Mouse (Mus musculus): ENCODE measurements around the gene Mcam.

- no peak for TF ChIP-seq POLR2A (IDR thresholded peaks at IDR 0.05; ENCODE audit: low read depth, low read length)
- TF ChIP-seq CTCF (IDR thresholded peaks at IDR 0.05; ENCODE audit: borderline replicate concordance, insufficient read depth, low read length), result no peak
Measured at GRCm38 (mm10) chr9:44191166-44191565, 56.9 kb downstream of the Mcam start.

Data from embryonic fibroblast, embryonic 13.5 days (primary cell).